Mouse (Mus musculus): ENCODE data around the gene Psmb8.
A peak's percentile ranks its signal among the peaks of the same experiment; 100 is the strongest.

Psmb8 gene

DNA sequence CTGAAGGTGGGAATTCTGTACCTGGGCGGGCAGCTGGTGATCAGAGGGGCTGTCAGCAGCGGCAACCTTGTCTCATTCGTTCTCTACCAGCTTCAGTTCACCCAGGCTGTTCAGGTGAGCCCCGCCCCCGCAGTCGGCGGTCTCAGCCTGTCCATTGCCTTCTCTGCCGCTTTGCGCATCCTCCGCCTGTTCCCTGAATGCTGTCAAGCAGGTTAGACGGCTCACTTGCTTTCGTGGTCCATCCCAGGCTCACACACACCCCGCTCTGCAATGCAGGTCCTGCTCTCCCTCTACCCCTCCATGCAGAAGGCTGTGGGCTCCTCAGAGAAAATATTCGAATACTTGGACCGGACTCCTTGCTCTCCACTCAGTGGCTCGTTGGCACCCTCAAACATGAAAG lies 4.7 kb upstream of the Psmb8 start:
- no peak for DNase-seq (ENCODE audit: low read depth, low spot score)

DNA sequence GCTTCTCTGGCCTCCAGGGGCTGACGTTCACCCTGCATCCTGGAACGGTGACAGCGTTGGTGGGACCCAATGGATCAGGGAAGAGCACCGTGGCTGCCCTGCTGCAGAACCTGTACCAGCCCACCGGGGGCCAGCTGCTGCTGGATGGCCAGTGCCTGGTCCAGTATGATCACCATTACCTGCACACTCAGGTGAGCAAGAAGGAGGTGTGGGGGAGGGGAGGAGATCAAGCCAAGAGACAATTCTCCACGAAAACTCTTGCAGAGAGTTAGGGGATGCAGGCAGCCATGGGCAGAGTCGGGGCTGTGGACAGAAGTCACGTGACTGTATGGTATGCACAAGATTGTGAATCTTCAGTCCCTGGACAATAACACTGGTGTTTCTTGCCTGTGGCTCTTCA lies 4.1 kb upstream of the Psmb8 start:
- no peak for DNase-seq (ENCODE audit: low read depth, low spot score)

DNA sequence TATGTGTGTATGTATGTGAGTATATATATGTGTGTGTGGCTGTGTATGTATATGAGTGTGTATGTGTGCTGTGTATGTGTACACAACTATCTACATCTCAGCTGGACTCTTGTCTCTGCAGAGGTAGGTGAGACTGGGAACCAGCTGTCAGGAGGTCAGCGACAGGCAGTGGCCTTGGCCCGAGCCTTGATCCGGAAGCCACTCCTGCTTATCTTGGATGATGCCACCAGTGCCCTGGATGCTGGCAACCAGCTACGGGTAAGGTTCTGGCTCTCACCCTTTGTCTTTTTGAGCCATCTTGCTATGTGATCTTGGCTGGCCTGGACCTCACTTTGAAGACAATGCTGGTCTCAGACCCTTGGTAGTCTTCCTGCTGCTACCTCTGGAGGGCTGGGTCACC lies 2.8 kb upstream of the Psmb8 start:
- no peak for DNase-seq (ENCODE audit: low read depth, low spot score)

DNA sequence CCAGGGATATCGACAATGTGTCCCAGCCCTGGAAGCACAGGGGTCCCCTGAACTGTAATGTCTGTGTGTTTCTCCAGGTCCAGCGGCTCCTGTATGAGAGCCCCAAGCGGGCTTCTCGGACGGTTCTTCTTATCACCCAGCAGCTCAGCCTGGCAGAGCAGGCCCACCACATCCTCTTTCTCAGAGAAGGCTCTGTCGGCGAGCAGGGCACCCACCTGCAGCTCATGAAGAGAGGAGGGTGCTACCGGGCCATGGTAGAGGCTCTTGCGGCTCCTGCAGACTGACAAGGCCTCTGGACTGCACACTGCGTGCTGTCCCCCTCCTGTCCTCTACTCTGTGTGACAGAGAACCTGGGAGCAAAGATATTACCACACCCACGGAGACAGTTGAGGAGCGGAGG lies 1.0 kb upstream of the Psmb8 start:
- DNase-seq (ENCODE audit: low read depth, low spot score), result no peak

DNA sequence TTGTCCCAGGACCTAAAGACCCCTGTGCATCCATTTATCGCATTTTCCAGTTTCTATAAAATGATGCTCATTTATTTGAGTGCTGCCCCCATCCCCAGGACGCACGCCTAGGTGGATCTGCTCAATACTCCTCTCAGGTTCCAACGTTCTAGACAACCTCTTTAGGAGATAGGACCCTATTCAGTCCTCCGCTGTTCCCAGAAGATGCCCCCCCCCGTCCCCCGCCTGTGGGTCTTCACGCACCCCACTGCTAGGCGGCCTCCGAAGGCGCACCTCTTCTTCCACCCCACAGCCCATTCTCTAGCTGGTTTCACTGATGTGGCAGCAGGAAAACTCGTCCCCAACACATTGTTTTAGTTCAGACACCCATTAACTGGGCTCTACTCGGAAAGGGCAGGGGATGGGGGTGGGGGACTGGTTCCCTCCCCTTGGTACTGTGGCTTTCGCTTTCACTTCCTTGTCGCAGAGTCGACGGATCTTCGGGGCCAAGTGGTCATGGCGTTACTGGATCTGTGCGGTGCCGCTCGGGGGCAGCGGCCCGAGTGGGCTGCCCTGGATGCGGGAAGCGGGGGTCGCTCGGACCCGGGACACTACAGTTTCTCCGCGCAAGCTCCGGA lies 491 bp downstream of the Psmb8 start:
- DNase-seq (ENCODE audit: low read depth, low spot score), result no peak

DNA sequence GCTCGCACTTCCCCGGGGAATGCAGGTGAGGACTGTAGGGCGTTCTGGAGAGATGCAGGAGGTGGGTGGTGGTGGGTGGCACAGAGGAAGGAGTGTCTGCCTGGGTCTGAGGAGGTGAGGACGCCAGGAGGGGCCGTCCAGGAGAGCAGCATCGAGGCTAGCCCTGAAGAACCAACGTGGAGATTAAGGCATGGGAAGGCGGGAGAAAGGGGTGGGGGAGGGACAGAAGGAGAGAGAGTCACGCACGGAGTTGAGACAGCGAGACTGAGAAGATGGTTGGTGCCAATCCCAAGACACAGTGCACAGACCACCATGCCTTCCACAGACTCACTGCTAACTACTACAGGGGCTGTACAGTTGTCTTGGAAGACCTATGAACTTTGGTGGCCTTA lies 996 bp downstream of the Psmb8 start:
- DNase-seq (ENCODE audit: low read depth, low spot score), result no peak

DNA sequence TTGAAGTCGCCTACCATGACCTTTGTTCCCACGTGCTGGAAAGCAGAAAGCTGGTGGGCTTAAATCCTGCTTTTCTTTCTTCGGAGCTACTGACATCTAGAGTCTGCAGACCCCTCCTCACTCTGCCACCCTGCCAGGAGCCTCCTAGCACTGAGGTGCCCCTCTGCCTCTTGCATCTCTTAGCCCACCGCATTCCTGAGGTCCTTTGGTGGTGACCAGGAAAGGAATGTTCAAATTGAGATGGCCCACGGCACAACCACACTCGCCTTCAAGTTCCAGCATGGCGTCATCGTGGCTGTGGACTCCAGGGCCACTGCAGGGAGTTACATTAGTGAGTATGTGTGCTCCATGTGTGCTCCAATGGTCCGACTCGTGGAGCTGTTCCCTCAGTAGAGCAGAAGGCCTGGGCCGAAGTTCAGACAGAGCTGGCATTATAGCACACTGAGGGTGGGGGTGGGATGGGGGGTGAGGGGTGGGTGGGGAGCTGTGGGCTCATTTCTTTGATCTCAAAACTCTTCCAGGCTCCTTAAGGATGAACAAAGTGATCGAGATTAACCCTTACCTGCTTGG lies 1.6 kb downstream of the Psmb8 start:
- no peak for DNase-seq (ENCODE audit: low read depth, low spot score)

DNA sequence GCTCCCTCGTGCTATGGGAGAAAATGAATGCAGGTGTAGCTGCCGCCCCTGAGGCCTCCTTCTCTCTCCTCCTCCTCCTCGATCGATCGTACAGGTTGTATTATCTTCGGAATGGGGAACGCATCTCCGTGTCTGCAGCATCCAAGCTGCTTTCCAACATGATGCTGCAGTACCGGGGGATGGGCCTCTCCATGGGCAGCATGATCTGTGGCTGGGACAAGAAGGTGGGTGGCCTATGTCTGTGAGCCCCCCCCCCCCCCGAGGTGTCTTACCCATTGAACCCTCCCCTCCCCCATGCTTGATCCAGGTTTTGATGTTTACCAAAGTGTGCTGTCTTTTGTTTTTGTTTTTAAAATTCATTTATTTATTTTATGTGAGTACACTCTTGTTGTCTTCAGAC lies 2.5 kb downstream of the Psmb8 start:
- no peak for DNase-seq (ENCODE audit: low read depth, low spot score)

DNA sequence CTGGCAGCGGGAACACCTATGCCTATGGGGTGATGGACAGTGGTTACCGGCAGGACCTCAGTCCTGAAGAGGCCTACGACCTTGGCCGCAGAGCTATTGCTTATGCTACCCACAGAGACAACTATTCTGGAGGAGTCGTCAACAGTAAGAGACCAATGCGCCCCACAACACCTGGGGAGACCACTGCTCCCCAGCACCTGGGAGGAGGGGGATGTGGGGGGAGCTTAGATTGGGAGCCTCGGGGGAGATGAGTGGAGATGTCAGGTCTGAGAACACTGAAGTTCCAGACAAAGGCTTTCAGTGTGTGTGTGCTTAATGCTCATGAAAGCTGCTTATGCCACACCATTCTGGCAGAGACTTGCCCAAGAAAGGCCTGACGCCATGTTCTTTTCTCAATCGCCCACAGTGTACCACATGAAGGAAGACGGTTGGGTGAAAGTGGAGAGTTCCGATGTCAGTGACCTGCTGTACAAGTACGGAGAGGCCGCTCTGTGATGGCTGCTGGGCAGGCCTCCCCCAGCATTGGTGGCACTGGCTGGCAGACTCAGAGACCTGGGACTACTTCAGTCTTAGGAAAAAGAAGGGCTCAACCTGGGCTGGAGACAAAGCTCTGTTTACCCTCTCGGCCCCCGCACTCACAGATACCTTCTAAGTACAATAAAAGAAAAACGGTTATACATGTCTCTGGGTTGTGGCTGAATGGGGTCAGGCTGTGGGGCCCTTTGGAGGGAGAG lies 3.4 kb downstream of the Psmb8 start:
- no peak for DNase-seq (ENCODE audit: low read depth, low spot score)

DNA sequence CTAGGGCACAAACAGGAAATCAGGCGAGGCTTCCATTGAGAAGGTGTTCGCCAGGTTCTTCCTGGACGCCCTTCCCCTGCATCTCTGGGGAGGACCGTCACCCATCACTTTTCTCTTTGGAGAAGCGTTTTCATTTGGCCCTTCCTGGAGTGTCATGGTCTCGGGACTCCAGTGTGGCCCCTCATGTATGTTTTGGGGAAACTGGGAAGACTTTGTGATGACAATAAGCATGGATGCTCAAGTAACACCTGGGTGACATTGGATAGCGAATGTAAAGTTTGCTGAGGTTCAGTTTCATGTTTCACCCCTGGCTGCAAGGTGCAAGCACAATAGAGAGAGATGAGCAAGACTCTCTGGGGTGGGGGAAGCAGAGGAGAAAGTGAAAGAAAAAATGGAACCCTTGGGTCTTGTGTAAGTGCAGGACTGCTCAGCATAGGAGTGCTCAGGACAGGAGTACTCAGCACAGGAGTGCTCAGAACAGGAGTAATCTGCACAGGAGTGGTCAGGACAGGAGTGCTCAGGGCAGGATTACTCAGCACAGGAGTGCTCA lies 4.1 kb downstream of the Psmb8 start:
- DNase-seq (ENCODE audit: low read depth, low spot score), result no peak

DNA sequence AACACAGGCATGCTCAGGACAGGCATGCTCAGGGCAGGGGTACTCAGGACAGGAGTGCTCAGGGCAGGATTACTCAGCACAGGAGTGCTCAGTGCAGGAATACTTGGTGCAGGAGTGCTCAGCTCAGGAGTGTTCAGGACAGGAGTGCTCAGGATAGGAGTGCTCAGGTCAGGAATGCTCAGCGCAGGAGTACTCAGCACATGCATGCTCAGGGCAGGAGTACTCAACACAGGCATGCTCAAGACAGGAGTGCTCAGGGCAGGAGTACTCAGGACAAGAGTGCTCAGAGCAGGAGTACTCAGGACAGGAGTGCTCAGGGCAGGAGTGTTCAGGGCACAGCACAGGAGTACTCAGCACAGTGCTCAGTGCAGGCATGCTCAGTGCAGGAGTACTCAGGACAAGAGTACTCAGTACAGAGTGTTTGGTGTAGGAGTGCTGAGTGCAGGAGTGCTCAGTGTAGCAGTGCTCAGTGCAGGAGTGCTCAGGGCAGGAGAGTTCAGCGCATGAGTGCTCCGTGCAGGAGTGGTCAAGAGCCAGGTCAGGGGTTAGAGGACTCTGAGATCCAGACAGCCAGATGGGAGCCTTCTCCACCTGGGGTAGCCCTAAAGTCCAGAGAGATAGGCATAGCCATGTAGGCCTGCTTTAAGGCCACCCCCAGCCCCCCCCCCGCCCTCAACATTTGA lies 5.4 kb downstream of the Psmb8 start:
- no peak for DNase-seq (ENCODE audit: low read depth, low spot score)

DNA sequence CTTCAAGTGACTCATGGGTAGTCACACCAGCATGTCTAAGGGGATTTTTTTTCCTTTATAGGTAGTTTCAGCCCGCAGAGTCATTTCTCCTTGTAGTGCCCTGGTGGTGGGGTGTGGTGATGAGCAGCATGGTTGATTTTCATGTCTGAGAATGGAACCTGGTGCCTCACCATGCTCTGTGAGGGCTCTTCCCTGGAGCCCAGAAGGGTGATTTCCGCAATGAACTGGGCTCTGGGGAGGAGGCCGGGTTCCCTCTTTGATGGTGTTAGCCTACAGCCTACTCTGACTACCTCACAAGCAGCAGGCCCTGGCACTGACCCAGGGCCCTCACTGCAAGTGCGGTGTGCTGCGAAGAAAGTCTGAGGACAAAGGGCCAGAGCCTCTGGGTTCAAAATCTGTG lies 5.9 kb downstream of the Psmb8 start, which contains the start of gene Tap2:
Tap2 (plus strand) TSS at position 84 of the 400 bp plus-strand sequence.
- DNase-seq (ENCODE audit: low read depth, low spot score), result no peak

DNA sequence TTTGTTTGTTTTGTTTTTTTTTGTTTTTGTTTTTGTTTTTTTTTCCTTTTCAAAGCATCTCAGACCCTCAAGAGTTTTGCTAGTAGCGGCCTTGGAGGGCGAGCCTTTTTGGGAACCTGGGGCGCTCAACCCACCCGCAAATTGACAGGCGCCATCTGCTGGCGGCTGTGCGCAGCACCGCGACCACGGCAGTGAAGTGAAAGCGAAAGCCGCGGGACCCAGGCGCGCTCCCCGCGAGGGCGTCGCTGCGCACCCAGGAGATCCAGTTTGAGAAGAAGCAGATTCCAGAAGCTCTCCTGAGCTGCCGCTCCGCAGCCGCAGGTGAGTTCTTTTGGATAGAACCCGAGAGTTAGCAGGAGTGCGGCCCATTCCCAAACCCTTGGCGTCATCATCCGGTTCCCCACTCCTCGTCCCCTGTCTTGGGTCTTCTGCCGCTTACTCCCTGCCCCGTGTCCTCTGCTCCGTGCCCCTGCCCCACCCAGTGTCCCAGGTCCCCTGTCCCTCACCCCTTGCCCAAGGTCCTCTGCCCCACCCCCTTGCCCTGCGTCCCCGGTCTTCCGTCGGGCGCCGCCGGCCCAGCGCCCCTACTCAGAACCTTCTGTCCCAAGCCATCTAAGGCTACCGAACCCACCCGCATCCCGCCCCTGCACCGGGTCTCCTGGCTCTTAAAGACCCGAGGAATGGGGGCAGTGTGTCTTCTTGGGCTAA lies 6.9 kb downstream of the Psmb8 start:
- DNase-seq (ENCODE audit: low read depth, low spot score), result peak; percentile 61

DNA sequence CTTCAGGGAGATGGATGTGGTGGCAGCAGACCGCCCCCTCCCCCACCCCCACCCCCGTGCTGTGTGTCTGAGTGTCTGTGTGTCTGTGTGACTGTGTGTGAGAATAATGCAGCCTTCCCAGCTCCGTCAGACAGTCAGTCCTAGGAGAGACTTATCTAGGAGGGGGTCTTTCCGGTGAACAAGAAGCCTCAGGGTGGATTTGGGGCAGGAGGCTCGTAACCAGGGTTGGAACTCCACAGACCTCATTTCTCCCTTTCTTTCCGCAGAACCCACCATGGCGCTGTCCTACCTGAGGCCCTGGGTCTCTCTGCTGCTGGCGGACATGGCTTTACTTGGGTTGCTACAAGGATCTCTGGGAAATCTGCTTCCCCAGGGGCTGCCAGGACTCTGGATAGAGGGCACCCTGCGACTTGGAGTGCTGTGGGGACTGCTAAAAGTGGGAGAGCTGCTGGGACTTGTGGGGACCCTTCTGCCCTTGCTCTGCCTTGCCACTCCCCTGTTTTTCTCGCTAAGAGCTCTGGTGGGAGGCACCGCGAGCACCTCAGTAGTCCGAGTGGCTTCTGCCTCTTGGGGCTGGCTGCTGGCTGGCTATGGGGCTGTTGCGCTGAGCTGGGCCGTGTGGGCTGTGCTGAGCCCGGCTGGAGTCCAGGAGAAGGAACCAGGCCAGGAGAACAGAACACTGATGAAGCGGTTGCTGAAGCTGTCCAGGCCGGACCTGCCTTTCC lies 7.7 kb downstream of the Psmb8 start:
- no peak for DNase-seq (ENCODE audit: low read depth, low spot score)

DNA sequence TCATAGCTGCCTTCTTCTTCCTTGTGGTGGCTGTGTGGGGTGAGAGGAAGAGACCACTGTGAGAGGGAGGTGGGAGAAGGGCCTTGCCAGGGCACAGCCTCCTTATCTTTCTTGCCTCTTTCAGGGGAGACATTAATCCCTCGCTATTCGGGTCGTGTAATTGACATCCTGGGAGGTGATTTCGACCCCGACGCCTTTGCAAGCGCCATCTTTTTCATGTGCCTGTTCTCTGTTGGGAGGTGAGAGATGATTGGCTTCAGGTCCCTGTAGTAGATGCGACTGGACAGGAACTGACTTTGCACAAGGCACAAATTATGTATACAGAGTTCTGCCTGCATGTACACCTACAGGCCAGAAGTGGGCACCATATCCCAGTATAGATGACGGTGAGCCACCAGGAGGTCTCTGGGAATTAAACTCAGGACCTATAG lies 8.2 kb downstream of the Psmb8 start:
- no peak for DNase-seq (ENCODE audit: low read depth, low spot score)

DNA sequence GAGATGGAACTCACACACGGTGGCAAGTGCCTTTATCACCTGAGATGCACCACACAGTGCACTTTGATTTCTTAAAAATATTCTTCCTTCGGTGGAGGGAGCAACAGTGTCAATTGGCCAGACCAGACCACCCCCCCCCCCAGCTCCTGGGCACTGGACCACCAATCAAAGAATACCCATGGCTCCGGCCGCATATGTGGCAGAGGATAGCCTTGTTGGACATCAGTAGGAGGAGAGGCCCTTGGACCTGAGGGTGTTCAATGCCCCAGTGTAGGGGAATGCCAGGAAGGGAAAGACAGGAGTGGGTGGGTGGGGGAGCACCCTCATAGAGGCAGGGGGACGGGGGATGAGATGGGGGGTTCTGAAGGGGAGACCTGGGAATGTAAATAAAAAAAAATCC lies 9.2 kb downstream of the Psmb8 start:
- DNase-seq (ENCODE audit: low read depth, low spot score), result no peak

DNA sequence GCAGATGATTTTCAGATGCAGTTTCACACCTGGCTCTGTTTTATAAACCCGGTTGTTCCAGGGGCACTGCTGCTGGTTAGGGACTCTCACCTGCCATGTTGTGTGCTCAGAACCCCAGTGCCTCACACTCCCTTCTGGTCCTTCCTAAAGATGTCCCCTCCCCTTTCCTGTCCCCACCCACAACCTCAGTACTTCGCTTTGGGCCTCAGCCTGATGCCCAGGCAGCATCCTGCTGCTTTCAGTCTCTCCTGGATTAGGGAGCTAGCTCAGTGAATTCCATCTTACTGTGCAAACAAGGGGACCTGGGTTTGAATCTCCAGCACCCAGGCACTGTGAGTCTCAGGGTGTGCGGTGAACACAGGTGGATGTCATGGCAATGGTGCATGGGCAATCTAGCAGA lies 9.9 kb downstream of the Psmb8 start:
- no peak for DNase-seq (ENCODE audit: low read depth, low spot score)

DNA sequence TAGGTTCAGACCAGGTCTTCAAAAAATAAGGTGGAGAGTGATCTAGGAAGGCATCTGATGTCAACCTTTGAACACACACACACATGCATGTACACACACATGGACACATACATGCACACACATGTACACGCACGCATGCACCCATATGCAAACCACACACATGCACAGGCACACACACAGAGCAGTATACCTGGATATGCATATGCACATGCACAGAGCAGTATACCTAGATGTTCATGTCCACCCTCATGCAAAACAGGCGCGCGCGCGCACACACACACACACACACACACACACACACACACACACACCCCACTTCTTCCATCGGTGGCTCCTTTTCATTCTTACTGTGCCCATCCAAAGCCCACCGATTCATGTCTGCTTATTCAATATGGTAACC lies 10.3 kb downstream of the Psmb8 start:
- no peak for DNase-seq (ENCODE audit: low read depth, low spot score)

DNA sequence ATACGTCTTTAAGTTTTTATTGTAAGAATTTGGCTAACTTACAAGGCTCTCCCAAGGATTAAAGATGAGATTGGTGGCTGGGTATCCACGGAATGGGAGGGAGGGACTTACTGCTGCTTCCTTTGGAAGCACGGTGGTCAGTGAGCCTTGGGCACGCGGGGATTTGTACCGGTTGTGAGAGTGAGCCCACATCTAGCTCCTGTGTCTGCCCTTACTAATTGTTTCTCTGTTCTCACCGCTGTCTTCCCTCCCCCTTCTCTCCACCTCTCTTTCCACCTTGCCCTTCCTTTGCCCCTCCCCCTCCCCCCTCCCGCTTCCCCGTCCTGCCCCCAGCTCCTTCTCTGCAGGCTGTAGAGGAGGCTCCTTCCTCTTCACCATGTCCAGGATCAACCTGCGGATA lies 10.9 kb downstream of the Psmb8 start:
- no peak for DNase-seq (ENCODE audit: low read depth, low spot score)

DNA sequence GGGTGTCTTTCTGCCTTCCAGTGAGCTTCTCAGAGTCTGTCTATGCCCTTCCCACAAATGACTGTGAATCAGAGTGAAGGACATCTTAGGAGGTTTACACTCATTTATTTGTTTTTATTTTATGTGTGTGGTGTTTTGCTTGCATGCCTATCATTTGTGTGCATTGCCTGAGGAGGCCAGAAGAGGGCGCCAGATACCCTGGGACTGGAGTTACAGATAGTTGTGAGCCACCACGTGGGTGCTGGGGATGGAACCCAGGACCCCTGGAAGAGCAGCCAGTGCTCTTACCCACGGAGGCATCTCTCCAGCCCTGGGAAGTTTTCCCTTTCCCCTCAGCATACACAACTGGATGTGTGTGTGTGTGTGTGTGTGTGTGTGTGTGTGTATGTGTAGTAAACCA lies 12.2 kb downstream of the Psmb8 start:
- no peak for DNase-seq (ENCODE audit: low read depth, low spot score)

DNA sequence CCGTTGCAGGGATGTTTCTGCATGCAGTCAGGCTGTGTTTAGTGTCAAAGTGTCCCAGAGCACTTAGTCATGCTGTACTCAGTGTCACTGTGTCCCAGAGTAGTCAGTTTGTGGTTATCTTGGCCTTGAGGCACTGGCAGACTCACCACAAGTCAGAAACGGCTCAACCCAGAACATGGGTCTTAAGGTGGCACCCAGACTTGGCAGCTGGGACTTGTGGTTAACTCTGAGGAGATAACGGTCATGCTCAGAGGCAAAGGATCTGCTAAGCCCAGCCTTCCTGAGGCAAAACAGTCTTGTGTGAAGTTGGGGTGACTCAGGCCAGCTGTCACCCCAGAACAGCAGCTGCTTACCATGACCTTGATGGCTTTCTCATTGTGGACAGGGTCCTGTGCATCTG lies 13.1 kb downstream of the Psmb8 start:
- no peak for DNase-seq (ENCODE audit: low read depth, low spot score)
